Comparison of ENCODE assay signal across 21 mouse cellular contexts in genomic region chr8:79476012-79476411, GRCm38 (mm10).
A peak's percentile ranks its signal among the peaks of the same experiment; 100 is the strongest.
DNase-seq lines count a peak whose midpoint lies in the region; ATAC-seq and TF ChIP-seq lines count a peak whose summit lies in the region.
"Had no signal": no experiment of that assay in that cellular context is flagged by ENCODE, and none has a peak within 500 bp of the region (broad histone marks: within the 10 kb centered on the region; RNA-seq: fewer than 3 reads in every experiment).

No protein-coding gene starts in this region.

- no peak overlapping the region for H3K4me2 ChIP-seq in intestine, embryonic 14.5 days (ENCODE audit: low read length)
- H3K4me2 ChIP-seq in intestine, postnatal 0 days (replicated peaks; ENCODE audit: low read depth): no peak overlapping the region
- H3K4me2 ChIP-seq in kidney, embryonic 16.5 days (replicated peaks; ENCODE audit: low read depth, low read length): no peak overlapping the region
- H3K4me2 ChIP-seq: embryonic facial prominence, embryonic 15.5 days; heart, embryonic 13.5 days had no signal

- H3K9me3 ChIP-seq in intestine, embryonic 14.5 days (ENCODE audit: control insufficient read depth, low read length): no peaks in the 10 kb centered on the region
- no peaks in the 10 kb centered on the region for H3K9me3 ChIP-seq in intestine, postnatal 0 days (ENCODE audit: control insufficient read depth)
- no peaks in the 10 kb centered on the region for H3K9me3 ChIP-seq in embryonic facial prominence, embryonic 10.5 days
- no peaks in the 10 kb centered on the region for H3K9me3 ChIP-seq in kidney, embryonic 16.5 days (ENCODE audit: low read length)
- H3K9me3 ChIP-seq: embryonic facial prominence, embryonic 15.5 days; forebrain, embryonic 10.5 days; heart, embryonic 13.5 days had no signal

- no peaks in the 10 kb centered on the region for H3K4me1 ChIP-seq in intestine, embryonic 14.5 days (replicated peaks; ENCODE audit: control insufficient read depth, insufficient read depth, low read length)
- H3K4me1 ChIP-seq in intestine, postnatal 0 days (replicated peaks; ENCODE audit: control insufficient read depth, insufficient read depth, low read length): no peaks in the 10 kb centered on the region
- H3K4me1 ChIP-seq in embryonic facial prominence, embryonic 10.5 days: 0 out of 2 replicates have a peak, but pooled peaks cover 4% of the 10 kb centered on the region
- H3K4me1 ChIP-seq in kidney, embryonic 16.5 days (ENCODE audit: insufficient read depth, low read length): no peaks in the 10 kb centered on the region
- H3K4me1 ChIP-seq: embryonic facial prominence, embryonic 15.5 days had no signal

- DNase-seq in heart, adult 11 months: peak; percentile 29
- no peak for DNase-seq in heart, postnatal 36 days
- peak; percentile 41 for DNase-seq in intestine, embryonic 14.5 days (ENCODE audit: low spot score)
- DNase-seq in embryonic facial prominence, embryonic 10.5 days (ENCODE audit: low spot score): peak; percentile 5
- DNase-seq in retina, postnatal 1 day: peak; percentile 81
- DNase-seq: adrenal gland, postnatal 14 days; cerebellum, adult 11-12 months; cerebellum, adult 9-10 months; cerebellum, postnatal 25 days; gastrocnemius, adult 2 months; gastrocnemius, postnatal 25 days; heart, postnatal 4 days had no signal

- H3K9ac ChIP-seq in intestine, embryonic 14.5 days (ENCODE audit: low read length): no peak overlapping the region
- H3K9ac ChIP-seq in intestine, postnatal 0 days (ENCODE audit: low read depth, low read length): no peak overlapping the region
- no peak overlapping the region for H3K9ac ChIP-seq in kidney, embryonic 16.5 days (replicated peaks; ENCODE audit: low read length)
- H3K9ac ChIP-seq: embryonic facial prominence, embryonic 15.5 days; heart, embryonic 13.5 days had no signal

- no peak for TF ChIP-seq CTCF in intestine, postnatal 0 days (IDR thresholded peaks at IDR 0.05; ENCODE audit: low read depth)

- no peaks in the 10 kb centered on the region for H3K27me3 ChIP-seq in intestine, embryonic 14.5 days (replicated peaks; ENCODE audit: control insufficient read depth, insufficient read depth, low read length)
- no peaks in the 10 kb centered on the region for H3K27me3 ChIP-seq in intestine, postnatal 0 days (replicated peaks; ENCODE audit: control insufficient read depth, insufficient read depth, low read length)
- H3K27me3 ChIP-seq in embryonic facial prominence, embryonic 10.5 days (replicated peaks; ENCODE audit: low read depth, poor library complexity, severe bottlenecking): no peaks in the 10 kb centered on the region
- no peaks in the 10 kb centered on the region for H3K27me3 ChIP-seq in kidney, embryonic 16.5 days (ENCODE audit: insufficient read depth, low read length)
- H3K27me3 ChIP-seq: embryonic facial prominence, embryonic 15.5 days; heart, embryonic 13.5 days had no signal

- intact Hi-C loops in heart, postnatal 36 days (cut with DNase I): no loop called here

- no peak overlapping the region for H3K27ac ChIP-seq in intestine, embryonic 14.5 days (ENCODE audit: low read depth)
- H3K27ac ChIP-seq in intestine, postnatal 0 days (ENCODE audit: low read depth, low read length): no peak overlapping the region
- no peak overlapping the region for H3K27ac ChIP-seq in embryonic facial prominence, embryonic 10.5 days (replicated peaks)
- no peak overlapping the region for H3K27ac ChIP-seq in kidney, embryonic 16.5 days (ENCODE audit: low read length)
- H3K27ac ChIP-seq: embryonic facial prominence, embryonic 15.5 days; forebrain, embryonic 10.5 days; gastrocnemius, adult 2 months; heart, embryonic 13.5 days had no signal

- ATAC-seq in intestine, embryonic 14.5 days (replicated peaks; ENCODE audit: low FRiP score, low TSS enrichment, low read depth): no peak
- ATAC-seq in intestine, postnatal 0 days: no peak
- no peak for ATAC-seq in kidney, embryonic 16.5 days (ENCODE audit: low FRiP score, low TSS enrichment)
- ATAC-seq: activated CD4-positive, CD25-positive, alpha-beta regulatory T cell, adult 4 months; forebrain, embryonic 14.5 days; Patski had no signal

- H3K36me3 ChIP-seq in intestine, embryonic 14.5 days (ENCODE audit: control insufficient read depth, insufficient read depth, low read length): no peaks in the 10 kb centered on the region
- no peaks in the 10 kb centered on the region for H3K36me3 ChIP-seq in intestine, postnatal 0 days (ENCODE audit: control insufficient read depth, insufficient read depth)
- H3K36me3 ChIP-seq in embryonic facial prominence, embryonic 10.5 days (replicated peaks): no peaks in the 10 kb centered on the region
- H3K36me3 ChIP-seq in kidney, embryonic 16.5 days (ENCODE audit: insufficient read depth, low read length): no peaks in the 10 kb centered on the region
- H3K36me3 ChIP-seq: embryonic facial prominence, embryonic 15.5 days; forebrain, embryonic 10.5 days; heart, embryonic 13.5 days had no signal

- 84% methylated on average over 5 of the region's 5 CpGs for WGBS in intestine, embryonic 14.5 days
- 84% methylated on average over 5 of the region's 5 CpGs for WGBS in intestine, postnatal 0 days
- 43% methylated on average over 5 of the region's 5 CpGs for WGBS in embryonic facial prominence, embryonic 10.5 days
- 85% methylated on average over 5 of the region's 5 CpGs for WGBS in kidney, embryonic 16.5 days

- no peak overlapping the region for H3K4me3 ChIP-seq in intestine, embryonic 14.5 days (ENCODE audit: low read depth, low read length)
- no peak overlapping the region for H3K4me3 ChIP-seq in intestine, postnatal 0 days (ENCODE audit: low read depth, low read length)
- no peak overlapping the region for H3K4me3 ChIP-seq in embryonic facial prominence, embryonic 10.5 days
- H3K4me3 ChIP-seq in kidney, embryonic 16.5 days (ENCODE audit: low read length): no peak overlapping the region
- H3K4me3 ChIP-seq: embryonic facial prominence, embryonic 15.5 days; erythroblast, embryonic 14.5 days; forebrain, embryonic 10.5 days; gastrocnemius, adult 2 months; heart, embryonic 13.5 days had no signal

Comparison
In these comparisons a context has a peak if more than half of its experiments do, and no peak if none do; other contexts are left out.
1. DNase-seq: peak in heart, adult 11 months (single experiment), intestine, embryonic 14.5 days (single experiment), embryonic facial prominence, embryonic 10.5 days (single experiment) and retina, postnatal 1 day (single experiment); none in heart, postnatal 36 days (0 of 2).